Mouse (Mus musculus): ENCODE results near the gene Pmis2. TPM values are rescaled to one million over a fixed set of nuclear protein-coding genes. Genes with fewer than 3 reads are reported as not detected.

Gene Pmis2
- polyA plus RNA-seq, 1 experiment: not detected

GRCm38 (mm10) chr7:30635752-30636151, 35.7 kb downstream of the Pmis2 start, which contains the start of gene Etv2:
Gene Etv2, minus strand, starts transcription at chr7:30635852.
- TF ChIP-seq POLR2A (IDR thresholded peaks at IDR 0.05; ENCODE audit: low read depth, low read length) (no peak), CTCF (IDR thresholded peaks at IDR 0.05; ENCODE audit: borderline replicate concordance, insufficient read depth, low read length) (no peak)
- no peak within 1 kb of the TSS for H3K27ac ChIP-seq (ENCODE audit: insufficient read depth, low read length)
- H3K4me3 ChIP-seq (ENCODE audit: insufficient read depth, low read length): no peak within 1 kb of the TSS
- no peaks in the 10 kb centered on the region for H3K4me1 ChIP-seq (ENCODE audit: control insufficient read depth, insufficient read depth, low read length)

GRCm38 (mm10) chr7:30634621-30635020, 36.8 kb downstream of the Pmis2 start:
- Histone ChIP-seq H3K4me1 (ENCODE audit: control insufficient read depth, insufficient read depth, low read length) (no peaks in the 10 kb centered on the region), H3K27ac (ENCODE audit: insufficient read depth, low read length) (no peak overlapping the region), H3K4me3 (ENCODE audit: insufficient read depth, low read length) (no peak overlapping the region)
- TF ChIP-seq CTCF (IDR thresholded peaks at IDR 0.05; ENCODE audit: borderline replicate concordance, insufficient read depth, low read length) (0 out of 2 replicates have a peak, but pooled peaks have one; percentile 13), POLR2A (IDR thresholded peaks at IDR 0.05; ENCODE audit: low read depth, low read length) (no peak)

GRCm38 (mm10) chr7:30633762-30634412, 37.5 kb downstream of the Pmis2 start:
- TF ChIP-seq POLR2A (IDR thresholded peaks at IDR 0.05; ENCODE audit: low read depth, low read length): no peak
- TF ChIP-seq CTCF (IDR thresholded peaks at IDR 0.05; ENCODE audit: borderline replicate concordance, insufficient read depth, low read length): no peak
- Histone ChIP-seq H3K4me1 (ENCODE audit: control insufficient read depth, insufficient read depth, low read length) (no peaks in the 10 kb centered on the region), H3K4me3 (ENCODE audit: insufficient read depth, low read length) (no peak overlapping the region), H3K27ac (ENCODE audit: insufficient read depth, low read length) (no peak overlapping the region)

DNA sequence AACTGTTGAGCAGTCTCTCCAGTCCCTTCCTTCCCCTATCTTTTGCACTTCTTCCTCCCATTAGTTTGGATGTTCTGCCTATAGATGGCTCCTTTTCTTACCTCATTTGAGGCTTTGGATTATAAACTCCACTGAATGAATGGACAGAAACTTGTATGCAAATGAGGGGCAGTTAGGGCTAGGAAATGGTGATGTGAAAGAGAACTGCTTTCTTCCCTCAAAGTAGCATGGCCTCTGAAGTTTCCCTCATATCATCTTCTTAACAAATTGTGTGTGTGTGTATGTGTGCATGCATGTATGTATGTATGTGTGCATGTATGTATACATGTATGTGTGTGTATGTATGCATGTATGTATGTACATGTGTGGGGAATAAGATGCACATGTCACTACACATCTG, 42.4 kb downstream of the Pmis2 start:
- no peak for TF ChIP-seq POLR2A (IDR thresholded peaks at IDR 0.05; ENCODE audit: low read depth, low read length)
- TF ChIP-seq CTCF (IDR thresholded peaks at IDR 0.05; ENCODE audit: borderline replicate concordance, insufficient read depth, low read length): no peak
- Histone ChIP-seq H3K4me1 (ENCODE audit: control insufficient read depth, insufficient read depth, low read length) (no peaks in the 10 kb centered on the region), H3K4me3 (ENCODE audit: insufficient read depth, low read length) (no peak overlapping the region), H3K27ac (ENCODE audit: insufficient read depth, low read length) (no peak overlapping the region)

DNA sequence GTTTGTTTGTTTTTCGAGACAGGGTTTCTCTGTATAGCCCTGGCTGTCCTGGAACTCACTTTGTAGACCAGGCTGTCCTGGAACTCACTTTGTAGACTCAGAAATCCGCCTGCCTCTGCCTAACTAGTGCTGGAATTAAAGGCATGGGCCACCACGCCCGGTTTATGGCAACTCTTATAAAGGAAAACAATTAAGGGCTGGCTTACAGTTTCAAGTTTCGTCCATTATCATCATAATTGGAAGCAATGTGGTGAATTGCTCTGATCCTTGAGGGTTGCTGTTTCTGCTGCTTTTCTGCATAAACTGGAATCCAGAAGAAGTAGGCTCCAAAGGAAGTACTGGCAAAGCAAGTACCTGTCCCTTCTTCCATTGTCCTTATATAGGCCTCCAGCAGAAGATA, 44.8 kb downstream of the Pmis2 start:
- H3K4me1 ChIP-seq (ENCODE audit: control insufficient read depth, insufficient read depth, low read length): no peaks in the 10 kb centered on the region
- no peak overlapping the region for H3K4me3 ChIP-seq (ENCODE audit: insufficient read depth, low read length)
- H3K27ac ChIP-seq (ENCODE audit: insufficient read depth, low read length): no peak overlapping the region
- no peak for TF ChIP-seq CTCF (IDR thresholded peaks at IDR 0.05; ENCODE audit: borderline replicate concordance, insufficient read depth, low read length)
- no peak for TF ChIP-seq POLR2A (IDR thresholded peaks at IDR 0.05; ENCODE audit: low read depth, low read length)

DNA sequence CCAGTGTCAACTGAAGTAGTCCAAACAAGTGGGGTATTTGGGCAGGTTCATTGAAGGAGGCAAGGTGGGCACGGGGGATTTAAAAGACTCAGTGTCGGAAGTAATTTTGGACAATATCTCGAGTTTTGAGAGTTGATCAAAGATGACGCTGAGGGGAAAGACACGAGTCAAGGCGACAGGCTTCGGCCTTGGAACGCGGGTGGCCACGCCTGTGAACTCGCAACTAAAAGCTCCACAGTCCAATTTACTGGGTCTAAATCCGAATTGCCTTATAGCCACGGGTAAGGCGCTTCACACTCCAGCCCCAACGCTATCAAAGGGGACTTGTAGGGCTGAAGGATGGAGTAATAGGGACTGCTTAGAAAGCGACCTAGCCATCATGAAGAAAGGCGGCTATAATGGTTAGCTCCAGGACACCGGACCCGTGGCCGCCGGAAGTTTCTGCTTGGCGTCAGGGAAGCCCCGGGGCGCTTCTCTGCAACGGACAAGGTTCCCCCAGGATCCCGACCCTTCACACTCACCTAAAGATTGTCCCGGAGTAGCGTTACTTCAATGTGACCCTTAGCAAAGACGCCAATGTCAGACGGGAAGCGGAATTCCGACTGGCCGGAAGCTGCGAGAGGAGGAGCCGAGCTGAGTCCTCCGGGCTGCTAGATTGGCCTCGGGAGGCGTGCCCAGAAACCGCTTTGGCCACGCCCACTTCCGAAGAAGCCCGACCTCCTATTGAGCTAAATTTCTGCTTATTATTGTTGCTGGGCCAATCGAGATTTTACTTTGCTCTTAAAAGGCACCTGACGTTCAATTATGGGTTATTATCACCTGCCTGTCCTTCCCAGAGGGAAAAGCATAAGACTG, 45.6 kb downstream of the Pmis2 start, which contains the start of gene Cox6b1:
Gene Cox6b1, minus strand, starts transcription at position 622 of the 855 bp plus-strand sequence.
- Histone ChIP-seq H3K4me3 (ENCODE audit: insufficient read depth, low read length) (peak within 1 kb of the TSS; percentile 98), H3K4me1 (ENCODE audit: control insufficient read depth, insufficient read depth, low read length) (no peaks in the 10 kb centered on the region), H3K27ac (ENCODE audit: insufficient read depth, low read length) (no peak within 1 kb of the TSS)
- TF ChIP-seq CTCF (IDR thresholded peaks at IDR 0.05; ENCODE audit: borderline replicate concordance, insufficient read depth, low read length) (no peak), POLR2A (IDR thresholded peaks at IDR 0.05; ENCODE audit: low read depth, low read length) (peak; percentile 91)

Other genes starting within 250 kb of the Pmis2 start
- 0.42 and 1.1 TPM in 2 replicates for gene Nfkbid, start 249.9 kb downstream of the Pmis2 start, polyA plus RNA-seq (2011; ENCODE audit: insufficient read length, low read depth, missing spikeins)
- 30.8 and 34.2 TPM in 2 replicates for gene Aplp1, start 226.1 kb downstream of the Pmis2 start, polyA plus RNA-seq (2011; ENCODE audit: insufficient read length, low read depth, missing spikeins)
- gene Kirrel2, start 213.9 kb downstream of the Pmis2 start, polyA plus RNA-seq (2011; ENCODE audit: insufficient read length, low read depth, missing spikeins): not detected in 2 replicates
- gene Nphs1, start 213.3 kb downstream of the Pmis2 start, polyA plus RNA-seq (2011; ENCODE audit: insufficient read length, low read depth, missing spikeins): not detected in 2 replicates
- gene Prodh2, start 178.0 kb downstream of the Pmis2 start, polyA plus RNA-seq (2011; ENCODE audit: insufficient read length, low read depth, missing spikeins): not detected in 2 replicates
- 4.3 and 7.1 TPM in 2 replicates for gene Arhgap33, start 136.5 kb downstream of the Pmis2 start, polyA plus RNA-seq (2011; ENCODE audit: insufficient read length, low read depth, missing spikeins)
- 55.6 and 58.1 TPM in 2 replicates for gene Hspb6, start 119.4 kb downstream of the Pmis2 start, polyA plus RNA-seq (2011; ENCODE audit: insufficient read length, low read depth, missing spikeins)
- 7.7 and 8.0 TPM in 2 replicates for gene Proser3, start 119.3 kb downstream of the Pmis2 start, polyA plus RNA-seq (2011; ENCODE audit: insufficient read length, low read depth, missing spikeins)
- 30.6 and 38.5 TPM in 2 replicates for gene Lin37, start 111.8 kb downstream of the Pmis2 start, polyA plus RNA-seq (2011; ENCODE audit: insufficient read length, low read depth, missing spikeins)
- gene U2af1l4, start 108.3 kb downstream of the Pmis2 start, polyA plus RNA-seq (2011; ENCODE audit: insufficient read length, low read depth, missing spikeins): 49.1 and 79.1 TPM in 2 replicates
- 1.4 and 3.1 TPM in 2 replicates for gene Gm49396, start 108.3 kb downstream of the Pmis2 start, polyA plus RNA-seq (2011; ENCODE audit: insufficient read length, low read depth, missing spikeins)
- 130 and 134 TPM in 2 replicates for gene Psenen, start 108.0 kb downstream of the Pmis2 start, polyA plus RNA-seq (2011; ENCODE audit: insufficient read length, low read depth, missing spikeins)
- not detected in 2 replicates for gene Igflr1, start 106.2 kb downstream of the Pmis2 start, polyA plus RNA-seq (2011; ENCODE audit: insufficient read length, low read depth, missing spikeins)
- 31.9 and 40.1 TPM in 2 replicates for gene Kmt2b, start 82.9 kb downstream of the Pmis2 start, polyA plus RNA-seq (2011; ENCODE audit: insufficient read length, low read depth, missing spikeins)
- not detected in 2 replicates for gene Zbtb32, start 72.7 kb downstream of the Pmis2 start, polyA plus RNA-seq (2011; ENCODE audit: insufficient read length, low read depth, missing spikeins)
- gene Upk1a, start 58.8 kb downstream of the Pmis2 start, polyA plus RNA-seq (2011; ENCODE audit: insufficient read length, low read depth, missing spikeins): 0.47 and 0.49 TPM in 2 replicates
- gene Cox6b1, start 45.5 kb downstream of the Pmis2 start, polyA plus RNA-seq (2011; ENCODE audit: insufficient read length, low read depth, missing spikeins): 550 and 557 TPM in 2 replicates
- not detected in 2 replicates for gene Etv2, start 35.8 kb downstream of the Pmis2 start, polyA plus RNA-seq (2011; ENCODE audit: insufficient read length, low read depth, missing spikeins)
- 32.9 and 33.9 TPM in 2 replicates for gene Rbm42, start 21.3 kb downstream of the Pmis2 start, polyA plus RNA-seq (2011; ENCODE audit: insufficient read length, low read depth, missing spikeins)
- 8.1 and 10.5 TPM in 2 replicates for gene Haus5, start 6.6 kb downstream of the Pmis2 start, polyA plus RNA-seq (2011; ENCODE audit: insufficient read length, low read depth, missing spikeins)
- gene 2200002J24Rik, start 27.3 kb upstream of the Pmis2 start, polyA plus RNA-seq (2011; ENCODE audit: insufficient read length, low read depth, missing spikeins): not detected in 2 replicates
- not detected in 2 replicates for gene Atp4a, start 40.6 kb upstream of the Pmis2 start, polyA plus RNA-seq (2011; ENCODE audit: insufficient read length, low read depth, missing spikeins)
- 136 and 144 TPM in 2 replicates for gene Tmem147, start 57.9 kb upstream of the Pmis2 start, polyA plus RNA-seq (2011; ENCODE audit: insufficient read length, low read depth, missing spikeins)
- gene Gapdhs, start 72.1 kb upstream of the Pmis2 start, polyA plus RNA-seq (2011; ENCODE audit: insufficient read length, low read depth, missing spikeins): not detected in 2 replicates
- gene Sbsn, start 79.9 kb upstream of the Pmis2 start, polyA plus RNA-seq (2011; ENCODE audit: insufficient read length, low read depth, missing spikeins): 4.4 and 5.1 TPM in 2 replicates
- not detected in 2 replicates for gene Dmkn, start 92.2 kb upstream of the Pmis2 start, polyA plus RNA-seq (2011; ENCODE audit: insufficient read length, low read depth, missing spikeins)
- gene Krtdap, start 116.3 kb upstream of the Pmis2 start, polyA plus RNA-seq (2011; ENCODE audit: insufficient read length, low read depth, missing spikeins): not detected in 2 replicates
- gene Ffar2, start 152.2 kb upstream of the Pmis2 start, polyA plus RNA-seq (2011; ENCODE audit: insufficient read length, low read depth, missing spikeins): not detected in 2 replicates
- not detected in 2 replicates for gene Ffar3, start 184.6 kb upstream of the Pmis2 start, polyA plus RNA-seq (2011; ENCODE audit: insufficient read length, low read depth, missing spikeins)
- gene Ffar1, start 190.0 kb upstream of the Pmis2 start, polyA plus RNA-seq (2011; ENCODE audit: insufficient read length, low read depth, missing spikeins): not detected in 2 replicates
- not detected in 2 replicates for gene Cd22, start 208.7 kb upstream of the Pmis2 start, polyA plus RNA-seq (2011; ENCODE audit: insufficient read length, low read depth, missing spikeins)
- gene Mag, start 243.3 kb upstream of the Pmis2 start, polyA plus RNA-seq (2011; ENCODE audit: insufficient read length, low read depth, missing spikeins): not detected in 2 replicates